Mouse (Mus musculus) lung, postnatal 4 days (tissue): ENCODE results near the gene Tcf7l1.

Experiments used
- DNase-seq, 2 experiments: peaks; one replicate each; pipeline ENCODE4 v3.0.0; 2021

The Tcf7l1 gene

DNA sequence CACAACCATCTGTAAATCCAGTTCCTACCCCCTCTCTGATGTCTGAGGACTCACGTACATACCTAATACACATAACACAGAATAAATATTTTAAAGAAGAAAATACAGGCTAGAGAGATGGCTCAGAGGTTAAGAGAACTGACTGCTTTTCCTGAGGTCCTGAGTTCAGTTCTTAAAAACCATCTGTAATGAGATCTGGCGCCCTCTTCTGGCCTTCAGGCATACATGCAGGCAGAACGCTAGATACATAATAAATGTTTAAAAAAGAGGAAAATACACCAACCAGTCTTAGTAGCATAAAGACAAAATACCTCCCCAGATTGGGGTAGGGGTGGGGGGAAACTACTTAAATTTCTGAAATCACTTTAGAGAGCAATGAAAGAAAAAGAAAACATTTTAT, 131.0 kb downstream of the Tcf7l1 start:
- no peak for DNase-seq

GRCm38 (mm10) chr6:72656053-72656442, 133.0 kb downstream of the Tcf7l1 start:
- no peak for DNase-seq

DNA sequence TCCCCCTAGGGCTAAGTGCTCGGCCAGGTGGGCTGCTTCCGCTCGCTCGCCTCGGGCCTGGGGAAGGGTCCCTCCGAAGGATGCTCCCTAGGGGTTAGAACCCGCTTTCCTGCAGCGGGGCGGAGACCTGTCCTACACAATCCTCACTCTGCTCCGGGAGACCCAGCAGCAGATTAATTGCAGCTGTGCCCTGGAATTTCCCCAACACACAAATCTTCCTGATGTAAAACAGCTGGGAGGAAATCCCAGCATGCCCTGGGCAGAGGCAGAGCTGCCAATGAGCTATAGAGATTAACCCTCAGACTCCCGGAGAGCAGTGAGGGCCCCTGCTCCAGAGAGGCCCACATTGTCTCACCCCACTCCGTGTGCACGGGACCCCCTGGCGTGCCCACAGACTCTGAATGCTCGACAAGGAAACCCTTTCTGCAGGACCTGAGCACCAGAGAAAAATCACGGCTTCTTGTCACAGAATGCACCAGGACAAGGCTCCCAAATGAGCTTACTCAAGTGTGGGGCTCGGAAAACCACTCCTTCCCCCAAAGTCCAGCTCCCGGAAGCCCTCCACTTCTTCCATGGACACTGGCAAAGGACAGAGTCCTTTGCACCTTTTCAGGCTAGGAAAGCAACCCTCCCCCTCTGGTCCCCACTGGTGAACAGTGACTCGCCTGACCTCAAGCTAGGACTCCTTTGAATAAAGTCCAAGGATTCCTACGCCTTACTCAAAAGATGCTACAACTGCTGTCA, 133.6 kb downstream of the Tcf7l1 start:
- peak; percentile 74 to 84 for DNase-seq

DNA sequence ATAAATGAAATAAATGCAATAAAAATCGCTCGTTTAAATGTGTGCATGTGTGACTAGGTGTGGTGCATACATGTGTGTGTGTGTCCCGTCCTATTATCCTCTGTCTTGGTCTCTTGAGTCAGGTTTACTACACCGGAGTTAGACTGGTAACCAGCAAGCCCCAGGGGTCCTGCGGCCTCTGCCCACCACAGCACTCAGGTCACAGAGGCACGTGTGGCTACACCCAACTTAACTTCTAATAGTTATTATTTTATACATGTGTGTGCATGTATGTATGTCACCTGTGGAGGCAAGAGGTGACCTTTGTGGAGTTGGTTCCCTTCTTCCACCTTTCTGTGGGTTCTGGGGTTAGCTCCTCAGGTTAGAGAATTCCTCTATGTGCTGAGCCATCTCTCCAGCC, 134.7 kb downstream of the Tcf7l1 start:
- DNase-seq = no peak

DNA sequence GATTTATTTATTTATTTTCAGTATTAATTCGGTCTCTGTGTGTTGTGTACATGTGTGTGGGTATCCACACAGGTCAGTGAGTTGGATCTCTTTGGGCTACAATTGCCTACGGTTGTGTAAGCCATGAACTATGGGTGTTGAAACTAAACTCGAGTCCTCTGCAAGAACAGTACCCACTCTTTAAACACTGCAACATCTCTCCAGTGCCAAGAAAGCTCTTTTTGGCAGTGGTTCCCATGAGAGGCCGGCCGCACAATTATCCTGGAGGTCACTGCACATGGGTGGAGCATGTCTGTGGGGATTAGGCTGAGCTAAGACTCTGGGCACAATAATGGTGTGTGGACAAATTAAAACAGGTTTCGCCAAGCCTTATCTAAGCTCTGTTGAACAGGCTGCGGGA, 135.6 kb downstream of the Tcf7l1 start:
- DNase-seq = peak; percentile 77 to 88

DNA sequence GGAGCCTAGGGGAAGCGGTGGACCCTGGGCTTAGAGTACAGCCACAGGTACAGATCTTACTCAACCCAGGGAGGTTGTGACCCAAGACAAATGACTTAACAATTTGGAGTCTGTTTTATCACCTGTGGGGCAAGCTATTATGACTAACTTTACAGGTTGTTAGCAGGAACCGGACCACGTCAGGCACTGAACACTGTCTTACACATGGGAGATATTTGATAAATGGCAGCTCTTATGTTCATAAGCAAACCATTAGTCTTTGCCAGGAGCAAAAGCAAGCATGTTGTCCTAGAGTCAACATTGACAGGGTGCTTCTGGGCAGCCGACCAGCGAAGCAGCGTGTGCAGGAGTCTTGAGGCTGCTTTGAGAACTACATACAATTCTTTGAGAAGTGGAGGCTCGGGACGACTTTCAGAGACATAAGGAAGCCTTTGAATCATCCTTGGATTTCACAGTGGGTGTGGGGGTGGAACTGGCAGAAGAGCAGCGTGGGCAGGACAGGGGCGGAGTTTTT, 138.7 kb downstream of the Tcf7l1 start:
- peak; percentile 52 to 82 for DNase-seq

DNA sequence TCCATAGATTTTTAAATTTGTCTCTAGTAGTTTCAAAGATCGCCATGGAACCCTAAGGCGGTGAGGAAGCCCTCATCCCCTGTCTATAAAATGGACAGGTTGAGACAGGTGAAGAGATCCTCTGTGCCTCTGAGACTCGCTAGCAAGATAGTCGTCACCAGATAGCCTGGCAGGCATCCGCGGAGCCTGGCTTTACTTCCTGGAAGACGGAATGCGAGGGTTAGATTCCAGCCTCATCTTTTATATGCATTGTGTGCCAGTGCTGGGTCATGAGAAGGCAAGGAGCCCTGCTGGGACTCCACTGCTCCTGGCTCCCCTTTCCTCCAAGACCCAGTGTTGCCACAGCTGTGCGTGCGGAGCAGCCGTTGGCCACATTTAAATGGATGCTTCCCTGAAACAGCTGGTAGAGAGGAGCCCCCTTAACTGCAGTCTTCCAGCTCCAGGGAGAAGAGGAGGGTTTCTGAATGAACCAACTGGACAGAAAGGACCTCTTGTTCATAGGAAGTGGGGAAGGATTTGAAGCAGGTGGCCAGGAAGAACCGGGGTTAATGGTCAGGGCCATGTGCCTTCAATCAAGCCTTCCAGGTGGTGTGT, 141.0 kb downstream of the Tcf7l1 start:
- no peak for DNase-seq

- peak; percentile 47 to 74 for DNase-seq
Measured at GRCm38 (mm10) chr6:72647383-72647820, 141.7 kb downstream of the Tcf7l1 start.

DNA sequence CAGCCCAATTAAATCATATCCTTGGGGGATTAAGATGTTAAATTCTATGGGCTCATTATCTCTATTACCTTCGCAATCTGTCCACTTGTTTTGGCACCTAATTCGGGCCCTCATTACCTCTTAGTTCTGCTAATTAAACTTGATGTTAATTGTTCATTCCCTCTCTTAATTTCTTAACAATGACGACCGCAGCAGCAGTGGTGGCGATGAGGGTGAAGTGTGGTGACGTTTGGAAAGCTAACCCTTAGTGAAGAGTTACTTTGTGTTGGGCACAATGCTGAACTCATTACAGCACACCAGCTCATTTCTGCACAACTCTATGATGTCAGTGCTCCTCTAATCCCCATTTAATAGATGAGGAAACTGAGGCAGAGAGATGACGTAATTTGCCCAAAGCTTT, 143.7 kb downstream of the Tcf7l1 start:
- DNase-seq = no peak

DNA sequence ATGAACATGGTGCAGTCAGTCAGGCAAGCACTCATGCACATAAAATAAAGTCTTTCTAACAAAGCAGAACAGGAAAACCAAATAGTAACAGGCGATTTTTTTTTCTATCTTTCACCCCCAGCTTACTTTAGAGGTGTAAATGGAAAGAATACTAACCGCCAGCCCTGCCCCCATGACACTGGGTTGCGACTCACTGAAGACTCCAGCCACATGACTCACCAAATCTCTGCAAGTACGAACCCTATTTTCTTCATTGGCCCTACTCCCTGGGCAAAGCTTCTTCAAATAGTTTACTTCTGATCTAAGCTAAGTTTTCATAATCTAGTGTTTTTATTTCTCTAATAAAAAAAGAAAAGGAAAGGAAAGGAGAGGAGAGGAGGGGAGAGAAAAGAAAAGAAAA, 144.5 kb downstream of the Tcf7l1 start:
- DNase-seq = no peak

GRCm38 (mm10) chr6:72641218-72641954, 147.7 kb downstream of the Tcf7l1 start:
- no peak for DNase-seq

GRCm38 (mm10) chr6:72636940-72637339, 152.1 kb downstream of the Tcf7l1 start:
- DNase-seq = no peak

GRCm38 (mm10) chr6:72635760-72636431, 153.2 kb downstream of the Tcf7l1 start:
- peak; percentile 55 to 76 for DNase-seq

DNA sequence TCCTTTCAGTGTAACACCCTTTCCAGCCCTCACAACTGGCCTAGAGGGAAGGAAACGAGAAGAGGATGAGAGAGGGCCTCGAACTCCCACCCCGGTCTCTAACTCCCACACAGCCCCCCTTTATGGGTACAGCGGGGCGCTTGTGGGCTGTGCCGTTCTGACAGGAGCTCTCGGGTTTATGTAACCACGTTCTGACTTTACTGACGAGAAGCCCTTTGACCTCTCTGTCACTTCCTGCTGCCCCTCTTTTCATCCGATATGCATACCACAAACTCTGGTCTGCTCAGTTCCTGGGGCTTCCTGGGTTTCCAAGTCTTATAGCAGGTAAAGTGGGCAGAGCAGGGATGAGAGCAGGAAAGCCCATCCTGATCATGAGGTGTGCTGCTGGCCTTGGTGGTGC, 154.7 kb downstream of the Tcf7l1 start:
- DNase-seq = no peak

DNA sequence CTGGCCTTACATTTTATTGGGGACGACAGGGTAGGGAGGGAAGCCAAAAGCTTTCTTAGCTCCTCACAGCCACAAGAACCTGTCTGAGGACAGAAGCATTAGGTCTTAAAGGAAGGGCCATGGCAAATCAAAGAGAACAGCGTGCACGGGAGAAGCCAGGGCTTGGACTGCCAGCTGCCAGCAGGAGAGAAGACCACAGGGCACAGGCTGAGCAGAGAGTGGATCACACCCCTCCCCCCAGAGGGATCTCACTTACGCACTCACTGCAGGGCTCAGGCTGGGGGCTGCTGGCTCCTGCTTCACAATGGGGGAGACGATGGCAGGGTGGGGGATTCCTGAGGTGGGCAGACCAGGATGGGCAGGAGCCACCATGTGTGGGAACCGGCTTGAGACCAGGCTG, 157.4 kb downstream of the Tcf7l1 start:
- DNase-seq = no peak

DNA sequence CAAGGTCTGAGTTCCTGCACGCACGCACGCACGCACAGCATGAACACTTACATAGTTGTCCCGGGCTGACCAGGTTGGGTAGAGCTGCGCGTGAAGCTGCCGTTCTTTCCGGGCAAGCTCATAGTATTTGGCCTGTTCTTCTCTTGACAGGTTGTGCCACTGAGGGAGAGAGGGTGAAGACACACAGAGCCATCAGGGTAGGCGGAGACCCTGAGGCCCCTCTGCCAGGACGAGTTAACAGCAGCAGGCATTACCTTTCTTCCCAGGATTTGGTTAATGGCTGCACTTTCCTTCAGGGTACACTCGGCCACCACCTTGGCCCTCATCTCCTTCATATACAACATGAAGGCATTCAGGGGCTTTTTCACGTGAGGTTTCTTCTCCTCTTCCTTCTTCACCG, 158.1 kb downstream of the Tcf7l1 start:
- no peak for DNase-seq

- DNase-seq = no peak
Measured at GRCm38 (mm10) chr6:72630370-72630769, 158.7 kb downstream of the Tcf7l1 start.

DNA sequence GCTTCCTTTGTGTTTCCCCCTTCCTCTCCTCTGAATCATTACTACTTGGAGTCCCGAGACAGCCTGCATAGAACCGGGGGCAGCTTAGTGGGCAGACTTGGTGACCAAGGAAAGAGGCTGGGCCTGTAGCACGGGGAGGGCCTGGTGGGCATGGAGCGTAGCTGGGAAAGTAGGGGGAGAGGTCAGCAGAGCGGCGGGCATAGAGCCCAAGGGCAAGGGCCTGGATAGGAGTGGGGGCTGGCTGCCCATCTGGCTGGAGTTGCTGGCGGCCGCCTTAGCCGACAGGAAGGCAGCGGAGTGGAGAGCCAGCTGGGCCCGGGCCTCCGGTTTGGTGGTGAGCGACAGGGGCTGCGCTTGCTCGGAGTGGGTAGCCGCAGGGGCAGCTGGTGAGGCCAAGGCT, 161.8 kb downstream of the Tcf7l1 start:
- DNase-seq = no peak

- DNase-seq = no peak
Measured at GRCm38 (mm10) chr6:72626391-72626790, 162.7 kb downstream of the Tcf7l1 start.

GRCm38 (mm10) chr6:72623661-72624402, 165.2 kb downstream of the Tcf7l1 start:
- DNase-seq = no peak

- DNase-seq = no peak
Measured at GRCm38 (mm10) chr6:72622917-72623316, 166.1 kb downstream of the Tcf7l1 start.

- DNase-seq = no peak
Measured at GRCm38 (mm10) chr6:72620920-72621319, 168.1 kb downstream of the Tcf7l1 start.
